Mouse (Mus musculus): ENCODE measurements around the gene Fam83e. TPM values are rescaled to one million over a fixed set of nuclear protein-coding genes. Genes with fewer than 3 reads are reported as not detected.
A peak's percentile ranks its signal among the peaks of the same experiment; 100 is the strongest.

Gene Fam83e
- polyA plus RNA-seq, 1 experiment from 2014 or later = 0.44 TPM

GRCm38 (mm10) chr7:45705443-45705864 lies 15.6 kb upstream of the Fam83e start:
- no peak for ATAC-seq
- H3K27me3 ChIP-seq (replicated peaks; ENCODE audit: control insufficient read depth, insufficient read depth, low read length) = no peaks in the 10 kb centered on the region
- H3K9ac ChIP-seq (ENCODE audit: low read depth, low read length) = peak overlapping the region; percentile 77
- peak overlapping the region; percentile 63 for H3K27ac ChIP-seq (ENCODE audit: low read depth, low read length)
- peak overlapping the region; percentile 62 for H3K4me3 ChIP-seq (ENCODE audit: low read length)
- no peaks in the 10 kb centered on the region for H3K9me3 ChIP-seq (ENCODE audit: control insufficient read depth, low read length)
- peaks cover 3% of the 10 kb centered on the region for H3K36me3 ChIP-seq (ENCODE audit: control insufficient read depth, insufficient read depth, low read length)
- peak overlapping the region; percentile 98 for H3K4me2 ChIP-seq (ENCODE audit: low read length)
- H3K4me1 ChIP-seq (ENCODE audit: control insufficient read depth, insufficient read depth, low read depth, low read length) = peaks cover 70% of the 10 kb centered on the region
- 1% methylated on average over 21 of the region's 21 CpGs for WGBS

- Histone ChIP-seq H3K36me3 (ENCODE audit: control insufficient read depth, insufficient read depth, low read length) (peaks cover 4% of the 10 kb centered on the region), H3K4me3 (ENCODE audit: low read length) (peak overlapping the region; percentile 62), H3K27ac (ENCODE audit: low read depth, low read length) (no peak overlapping the region), H3K9me3 (ENCODE audit: control insufficient read depth, low read length) (no peaks in the 10 kb centered on the region), H3K4me2 (ENCODE audit: low read length) (peak overlapping the region; percentile 98), H3K27me3 (replicated peaks; ENCODE audit: control insufficient read depth, insufficient read depth, low read length) (no peaks in the 10 kb centered on the region), H3K4me1 (ENCODE audit: control insufficient read depth, insufficient read depth, low read depth, low read length) (peaks cover 67% of the 10 kb centered on the region), H3K9ac (ENCODE audit: low read depth, low read length) (peak overlapping the region; percentile 77)
- WGBS = under 1% methylated on average over 7 of the region's 7 CpGs
- no peak for ATAC-seq
These were observed 15.1 kb upstream of the Fam83e start for GRCm38 (mm10) chr7:45705873-45706281.

- peak overlapping the region; percentile 98 for H3K4me2 ChIP-seq (ENCODE audit: low read length)
- under 1% methylated on average over 38 of the region's 45 CpGs for WGBS
- ATAC-seq = no peak
- peak overlapping the region; percentile 80 for H3K27ac ChIP-seq (ENCODE audit: low read depth, low read length)
- H3K27me3 ChIP-seq (replicated peaks; ENCODE audit: control insufficient read depth, insufficient read depth, low read length) = no peaks in the 10 kb centered on the region
- H3K4me3 ChIP-seq (ENCODE audit: low read length) = peak overlapping the region; percentile 62
- H3K9ac ChIP-seq (ENCODE audit: low read depth, low read length) = peak overlapping the region; percentile 77
- no peaks in the 10 kb centered on the region for H3K9me3 ChIP-seq (ENCODE audit: control insufficient read depth, low read length)
- peaks cover 13% of the 10 kb centered on the region for H3K36me3 ChIP-seq (ENCODE audit: control insufficient read depth, insufficient read depth, low read length)
- peaks cover 62% of the 10 kb centered on the region for H3K4me1 ChIP-seq (ENCODE audit: control insufficient read depth, insufficient read depth, low read depth, low read length)
These were observed 14.2 kb upstream of the Fam83e start for GRCm38 (mm10) chr7:45706721-45707241.

- Histone ChIP-seq H3K27ac (ENCODE audit: low read depth, low read length) (peak overlapping the region; percentile 80), H3K9me3 (ENCODE audit: control insufficient read depth, low read length) (no peaks in the 10 kb centered on the region), H3K27me3 (replicated peaks; ENCODE audit: control insufficient read depth, insufficient read depth, low read length) (no peaks in the 10 kb centered on the region), H3K4me2 (ENCODE audit: low read length) (peak overlapping the region; percentile 98), H3K36me3 (ENCODE audit: control insufficient read depth, insufficient read depth, low read length) (peaks cover 19% of the 10 kb centered on the region), H3K9ac (ENCODE audit: low read depth, low read length) (peak overlapping the region; percentile 33), H3K4me3 (ENCODE audit: low read length) (peak overlapping the region; percentile 62), H3K4me1 (ENCODE audit: control insufficient read depth, insufficient read depth, low read depth, low read length) (peaks cover 62% of the 10 kb centered on the region)
- no peak for ATAC-seq
- WGBS = under 1% methylated on average over 27 of the region's 27 CpGs
These were observed 13.5 kb upstream of the Fam83e start for GRCm38 (mm10) chr7:45707375-45707967.

GRCm38 (mm10) chr7:45708221-45708761 lies 12.7 kb upstream of the Fam83e start:
- no peak overlapping the region for H3K9ac ChIP-seq (ENCODE audit: low read depth, low read length)
- H3K4me3 ChIP-seq (ENCODE audit: low read length) = no peak overlapping the region

GRCm38 (mm10) chr7:45709036-45709435 lies 12.0 kb upstream of the Fam83e start:
- peak; percentile 9; the same call in 1 of the 2 replicates for ATAC-seq
- Histone ChIP-seq H3K9ac (ENCODE audit: low read depth, low read length) (no peak overlapping the region), H3K4me1 (ENCODE audit: control insufficient read depth, insufficient read depth, low read depth, low read length) (peaks cover 53% of the 10 kb centered on the region), H3K27me3 (replicated peaks; ENCODE audit: control insufficient read depth, insufficient read depth, low read length) (no peaks in the 10 kb centered on the region), H3K4me3 (ENCODE audit: low read length) (no peak overlapping the region), H3K9me3 (ENCODE audit: control insufficient read depth, low read length) (no peaks in the 10 kb centered on the region), H3K4me2 (ENCODE audit: low read length) (peak overlapping the region; percentile 20; the same call in 1 of the 2 replicates), H3K36me3 (ENCODE audit: control insufficient read depth, insufficient read depth, low read length) (peaks cover 30% of the 10 kb centered on the region), H3K27ac (ENCODE audit: low read depth, low read length) (no peak overlapping the region)
- 23% methylated on average over 6 of the region's 6 CpGs for WGBS

More at GRCm38 (mm10) chr7:45708221-45708761, 12.7 kb upstream of the Fam83e start:
- WGBS = 55% methylated on average over 13 of the region's 13 CpGs
- no peaks in the 10 kb centered on the region for H3K27me3 ChIP-seq (replicated peaks; ENCODE audit: control insufficient read depth, insufficient read depth, low read length)
- ATAC-seq = no peak
- peaks cover 27% of the 10 kb centered on the region for H3K36me3 ChIP-seq (ENCODE audit: control insufficient read depth, insufficient read depth, low read length)
- no peaks in the 10 kb centered on the region for H3K9me3 ChIP-seq (ENCODE audit: control insufficient read depth, low read length)
- H3K27ac ChIP-seq (ENCODE audit: low read depth, low read length) = no peak overlapping the region
- peaks cover 58% of the 10 kb centered on the region for H3K4me1 ChIP-seq (ENCODE audit: control insufficient read depth, insufficient read depth, low read depth, low read length)
- H3K4me2 ChIP-seq (ENCODE audit: low read length) = peak overlapping the region; percentile 98

GRCm38 (mm10) chr7:45709677-45710355 lies 11.2 kb upstream of the Fam83e start:
- Histone ChIP-seq H3K9ac (ENCODE audit: low read depth, low read length) (0 out of 2 replicates have a peak overlapping the region, but pooled peaks have one; percentile 13), H3K4me1 (ENCODE audit: control insufficient read depth, insufficient read depth, low read depth, low read length) (peaks cover 59% of the 10 kb centered on the region), H3K4me3 (ENCODE audit: low read length) (no peak overlapping the region), H3K9me3 (ENCODE audit: control insufficient read depth, low read length) (no peaks in the 10 kb centered on the region), H3K36me3 (ENCODE audit: control insufficient read depth, insufficient read depth, low read length) (peaks cover 30% of the 10 kb centered on the region), H3K27ac (ENCODE audit: low read depth, low read length) (peak overlapping the region; percentile 54; the same call in 1 of the 2 replicates), H3K4me2 (ENCODE audit: low read length) (no peak overlapping the region), H3K27me3 (replicated peaks; ENCODE audit: control insufficient read depth, insufficient read depth, low read length) (no peaks in the 10 kb centered on the region)
- ATAC-seq = no peak
- 62% methylated on average over 14 of the region's 14 CpGs for WGBS

GRCm38 (mm10) chr7:45710477-45711191 lies 10.4 kb upstream of the Fam83e start:
- H3K9me3 ChIP-seq (ENCODE audit: control insufficient read depth, low read length) = no peaks in the 10 kb centered on the region
- H3K36me3 ChIP-seq (ENCODE audit: control insufficient read depth, insufficient read depth, low read length) = peaks cover 30% of the 10 kb centered on the region
- H3K4me2 ChIP-seq (ENCODE audit: low read length) = no peak overlapping the region
- no peak overlapping the region for H3K9ac ChIP-seq (ENCODE audit: low read depth, low read length)
- H3K4me3 ChIP-seq (ENCODE audit: low read length) = no peak overlapping the region
- WGBS = 93% methylated on average over 20 of the region's 20 CpGs
- no peaks in the 10 kb centered on the region for H3K27me3 ChIP-seq (replicated peaks; ENCODE audit: control insufficient read depth, insufficient read depth, low read length)
- no peak overlapping the region for H3K27ac ChIP-seq (ENCODE audit: low read depth, low read length)
- no peak for ATAC-seq
- peaks cover 57% of the 10 kb centered on the region for H3K4me1 ChIP-seq (ENCODE audit: control insufficient read depth, insufficient read depth, low read depth, low read length)

Data from hindbrain, embryonic 16.5 days (tissue).